Mouse (Mus musculus) forebrain, embryonic 12.5 days (tissue): Measurements from ENCODE around the gene Pfpl. TPM values are rescaled to one million over a fixed set of nuclear protein-coding genes. Genes with fewer than 3 reads are reported as not detected.

ENCODE experiments used
- ATAC-seq: fragments of 200-750 bp; cut with Nextera tagmentation; 2 replicates; pipeline ENCODE4 v1.8.0; 2017; ENCODE audit warnings: moderate TSS enrichment; ENCODE audit not compliant: low FRiP score
- H3K27ac ChIP-seq: fragments of 300-500 bp; sonication (generic); 2 replicates; pipeline ENCODE4 v1.5.1; 2016; ENCODE audit warnings: mild to moderate bottlenecking
- H3K27me3 ChIP-seq: fragments of 300-500 bp; sonication (generic); 2 replicates; pipeline ENCODE4 v1.6.1; 2016; ENCODE audit warnings: mild to moderate bottlenecking
- H3K36me3 ChIP-seq: fragments of 300-500 bp; sonication (generic); replicated peaks from 2 replicates; pipeline ENCODE4 v1.6.1; 2016; ENCODE audit warnings: mild to moderate bottlenecking
- H3K4me1 ChIP-seq: fragments of 300-500 bp; sonication (generic); 2 replicates; pipeline ENCODE4 v1.6.1; 2016
- H3K4me2 ChIP-seq: fragments of 300-500 bp; sonication (generic); 2 replicates; pipeline ENCODE4 v1.6.1; 2016; ENCODE audit warnings: mild to moderate bottlenecking, moderate library complexity
- H3K4me3 ChIP-seq: fragments of 300-500 bp; sonication (generic); replicated peaks from 2 replicates; pipeline ENCODE4 v1.5.1; 2016; ENCODE audit warnings: mild to moderate bottlenecking
- H3K9ac ChIP-seq: fragments of 300-500 bp; sonication (generic); 2 replicates; pipeline ENCODE4 v1.6.1; 2016; ENCODE audit warnings: mild to moderate bottlenecking
- H3K9me3 ChIP-seq: fragments of 300-500 bp; sonication (generic); 2 replicates; pipeline ENCODE4 v1.6.1; 2016
- WGBS: fragments of 180-500 bp; shearing (Covaris S2); methylation state at CpG from one replicate; pipeline ENCODE4 v1.1.7; 2016; 5-methylcytosine and 5-hydroxymethylcytosine counted together
- polyA plus RNA-seq: library from polyadenylated mRNA; unstranded; fragments of >200 nt; fragmentation: Nextera tagmentation; extraction: Ambion mirVana; gene quantifications from 2 replicates; pipeline ENCODE4 v1.2.1, GENCODE M21; 2016

Gene Pfpl
- polyA plus RNA-seq, 1 experiment from 2014 or later = not detected

- no peak overlapping the region for H3K4me3 ChIP-seq
- H3K4me1 ChIP-seq = no peaks in the 10 kb centered on the region
- H3K9me3 ChIP-seq = no peaks in the 10 kb centered on the region
- no peaks in the 10 kb centered on the region for H3K27me3 ChIP-seq
- H3K9ac ChIP-seq = no peak overlapping the region
- no peak for ATAC-seq
- no peak overlapping the region for H3K4me2 ChIP-seq
- no peak overlapping the region for H3K27ac ChIP-seq
- no peaks in the 10 kb centered on the region for H3K36me3 ChIP-seq
- 87% methylated on average over 4 of the region's 4 CpGs for WGBS
Observed at GRCm38 (mm10) chr19:12442560-12442959, 14.9 kb downstream of the Pfpl start.

- Histone ChIP-seq H3K4me2 (no peak overlapping the region), H3K27me3 (no peaks in the 10 kb centered on the region), H3K9ac (no peak overlapping the region), H3K4me3 (no peak overlapping the region), H3K9me3 (no peaks in the 10 kb centered on the region), H3K27ac (no peak overlapping the region), H3K4me1 (no peaks in the 10 kb centered on the region), H3K36me3 (no peaks in the 10 kb centered on the region)
- 85% methylated on average over 3 of the region's 3 CpGs for WGBS
- no peak for ATAC-seq
Observed at GRCm38 (mm10) chr19:12445014-12445413, 17.3 kb downstream of the Pfpl start.

GRCm38 (mm10) chr19:12457401-12458066 is 29.8 kb downstream of the Pfpl start:
- no peak overlapping the region for H3K4me3 ChIP-seq
- no peaks in the 10 kb centered on the region for H3K4me1 ChIP-seq
- no peaks in the 10 kb centered on the region for H3K27me3 ChIP-seq
- H3K9me3 ChIP-seq = no peaks in the 10 kb centered on the region
- no peak overlapping the region for H3K4me2 ChIP-seq
- WGBS = 86% methylated on average over 12 of the region's 12 CpGs
- no peak overlapping the region for H3K27ac ChIP-seq
- ATAC-seq = no peak
- H3K36me3 ChIP-seq = no peaks in the 10 kb centered on the region
- H3K9ac ChIP-seq = no peak overlapping the region

- no peak for ATAC-seq
- peaks cover 7% of the 10 kb centered on the region; the same call in 1 of the 2 replicates for H3K4me1 ChIP-seq
- H3K36me3 ChIP-seq = no peaks in the 10 kb centered on the region
- 84% methylated on average over 4 of the region's 4 CpGs for WGBS
- H3K27ac ChIP-seq = no peak overlapping the region
- no peaks in the 10 kb centered on the region for H3K9me3 ChIP-seq
- no peak overlapping the region for H3K4me2 ChIP-seq
- no peaks in the 10 kb centered on the region for H3K27me3 ChIP-seq
- no peak overlapping the region for H3K9ac ChIP-seq
- no peak overlapping the region for H3K4me3 ChIP-seq
Observed at GRCm38 (mm10) chr19:12459516-12459915, 31.8 kb downstream of the Pfpl start.

- Histone ChIP-seq H3K4me2 (no peak within 1 kb of the TSS), H3K27ac (no peak within 1 kb of the TSS), H3K9ac (no peak within 1 kb of the TSS), H3K4me1 (peaks cover 7% of the 10 kb centered on the region; the same call in 1 of the 2 replicates), H3K9me3 (no peaks in the 10 kb centered on the region), H3K36me3 (no peaks in the 10 kb centered on the region), H3K27me3 (no peaks in the 10 kb centered on the region), H3K4me3 (no peak within 1 kb of the TSS)
- no peak for ATAC-seq
- 87% methylated on average over 11 of the region's 11 CpGs for WGBS
Observed at GRCm38 (mm10) chr19:12460282-12461249, 32.9 kb downstream of the Pfpl start, which contains the start of gene Mpeg1. Gene Mpeg1, plus strand, starts transcription at chr19:12460779.

GRCm38 (mm10) chr19:12462851-12463721 is 35.4 kb downstream of the Pfpl start:
- Histone ChIP-seq H3K4me3 (no peak overlapping the region), H3K27me3 (no peaks in the 10 kb centered on the region), H3K36me3 (peaks cover 8% of the 10 kb centered on the region), H3K27ac (no peak overlapping the region), H3K4me2 (no peak overlapping the region), H3K4me1 (peaks cover 7% of the 10 kb centered on the region; the same call in 1 of the 2 replicates), H3K9ac (no peak overlapping the region), H3K9me3 (no peaks in the 10 kb centered on the region)
- WGBS = 58% methylated on average over 7 of the region's 7 CpGs
- peak; percentile 24; the same call in 1 of the 2 replicates for ATAC-seq

- peak; percentile 31; the same call in 1 of the 2 replicates for ATAC-seq
- no peaks in the 10 kb centered on the region for H3K9me3 ChIP-seq
- peaks cover 7% of the 10 kb centered on the region; the same call in 1 of the 2 replicates for H3K4me1 ChIP-seq
- 17% methylated on average over 1 of the region's 1 CpGs for WGBS
- no peak overlapping the region for H3K9ac ChIP-seq
- H3K27ac ChIP-seq = no peak overlapping the region
- peaks cover 14% of the 10 kb centered on the region for H3K36me3 ChIP-seq
- no peaks in the 10 kb centered on the region for H3K27me3 ChIP-seq
- no peak overlapping the region for H3K4me3 ChIP-seq
- H3K4me2 ChIP-seq = no peak overlapping the region
Observed at GRCm38 (mm10) chr19:12463722-12464035, 36.0 kb downstream of the Pfpl start.

- Histone ChIP-seq H3K36me3 (peaks cover 19% of the 10 kb centered on the region), H3K4me1 (peaks cover 7% of the 10 kb centered on the region; the same call in 1 of the 2 replicates), H3K27me3 (no peaks in the 10 kb centered on the region), H3K9ac (no peak overlapping the region), H3K27ac (no peak overlapping the region), H3K4me2 (no peak overlapping the region), H3K9me3 (no peaks in the 10 kb centered on the region), H3K4me3 (no peak overlapping the region)
- 75% methylated on average over 5 of the region's 5 CpGs for WGBS
- no peak for ATAC-seq
Observed at GRCm38 (mm10) chr19:12464127-12464526, 36.4 kb downstream of the Pfpl start.

GRCm38 (mm10) chr19:12464674-12465073 is 37.0 kb downstream of the Pfpl start:
- Histone ChIP-seq H3K9ac (no peak overlapping the region), H3K27me3 (no peaks in the 10 kb centered on the region), H3K4me3 (no peak overlapping the region), H3K36me3 (peaks cover 24% of the 10 kb centered on the region), H3K9me3 (no peaks in the 10 kb centered on the region), H3K4me2 (no peak overlapping the region), H3K4me1 (peaks cover 7% of the 10 kb centered on the region; the same call in 1 of the 2 replicates), H3K27ac (no peak overlapping the region)
- ATAC-seq = no peak
- 84% methylated on average over 4 of the region's 4 CpGs for WGBS

- H3K9ac ChIP-seq = no peak overlapping the region
- no peak overlapping the region for H3K27ac ChIP-seq
- WGBS = 94% methylated on average over 10 of the region's 10 CpGs
- H3K4me2 ChIP-seq = no peak overlapping the region
- no peaks in the 10 kb centered on the region for H3K9me3 ChIP-seq
- peaks cover 7% of the 10 kb centered on the region; the same call in 1 of the 2 replicates for H3K4me1 ChIP-seq
- no peak overlapping the region for H3K4me3 ChIP-seq
- H3K36me3 ChIP-seq = peaks cover 31% of the 10 kb centered on the region
- ATAC-seq = no peak; the same call in 1 of the 2 replicates
- no peaks in the 10 kb centered on the region for H3K27me3 ChIP-seq
Observed at GRCm38 (mm10) chr19:12465530-12466144, 37.9 kb downstream of the Pfpl start.

- Histone ChIP-seq H3K9ac (no peak overlapping the region), H3K27me3 (no peaks in the 10 kb centered on the region), H3K4me3 (no peak overlapping the region), H3K4me1 (peaks cover 7% of the 10 kb centered on the region; the same call in 1 of the 2 replicates), H3K27ac (no peak overlapping the region), H3K36me3 (peaks cover 37% of the 10 kb centered on the region), H3K4me2 (no peak overlapping the region), H3K9me3 (no peaks in the 10 kb centered on the region)
- WGBS = 26% methylated on average over 7 of the region's 7 CpGs
- peak; percentile 47 for ATAC-seq
Observed at GRCm38 (mm10) chr19:12466204-12466603, 38.5 kb downstream of the Pfpl start.
